Mouse (Mus musculus) stomach, postnatal 0 days (tissue): ENCODE data around the gene Mrps7. TPM values are rescaled to one million over a fixed set of nuclear protein-coding genes. Genes with fewer than 3 reads are reported as not detected.

Source experiments
- ATAC-seq: fragments of 200-750 bp; cut with Nextera tagmentation; 2 replicates; pipeline ENCODE4 v1.8.0; 2017; ENCODE audit not compliant: low FRiP score, low TSS enrichment
- DNase-seq: peaks from one replicate; pipeline ENCODE4 v3.0.0-alpha.2; 2016; ENCODE audit warnings: low spot score
- H3K27ac ChIP-seq: fragments of 300-500 bp; sonication (generic); replicated peaks from 2 replicates; pipeline ENCODE4 v1.5.1; 2014; ENCODE audit warnings: mild to moderate bottlenecking, control low read depth
- H3K27me3 ChIP-seq: fragments of 300-500 bp; sonication (generic); 2 replicates; pipeline ENCODE4 v1.6.1; 2014; ENCODE audit warnings: low read length; ENCODE audit not compliant: control insufficient read depth, insufficient read depth
- H3K36me3 ChIP-seq: fragments of 300-500 bp; sonication (generic); 2 replicates; pipeline ENCODE4 v1.6.1; 2014; ENCODE audit warnings: low read length, mixed read lengths; ENCODE audit not compliant: control insufficient read depth, insufficient read depth
- H3K4me1 ChIP-seq: fragments of 300-500 bp; sonication (generic); replicated peaks from 2 replicates; pipeline ENCODE4 v1.6.1; 2014; ENCODE audit warnings: antibody characterized with exemption; ENCODE audit not compliant: control insufficient read depth, insufficient read depth
- H3K4me2 ChIP-seq: fragments of 300-500 bp; sonication (generic); replicated peaks from 2 replicates; pipeline ENCODE4 v1.6.1; 2014; ENCODE audit warnings: low read depth, mild to moderate bottlenecking, control low read depth, moderate library complexity
- H3K4me3 ChIP-seq: fragments of 300-500 bp; sonication (generic); 2 replicates; pipeline ENCODE4 v1.5.1; 2014; ENCODE audit warnings: low read depth, low read length, control low read depth
- H3K9ac ChIP-seq: fragments of 300-500 bp; sonication (generic); 2 replicates; pipeline ENCODE4 v1.6.1; 2014; ENCODE audit warnings: mild to moderate bottlenecking, low read length, control low read depth, mixed read lengths
- H3K9me3 ChIP-seq: fragments of 300-500 bp; sonication (generic); 2 replicates; pipeline ENCODE4 v1.6.1; 2016; ENCODE audit warnings: low read length; ENCODE audit not compliant: control insufficient read depth
- CTCF ChIP-seq: IDR thresholded peaks from 2 replicates; pipeline ENCODE4 v1.5.1; 2016; ENCODE audit warnings: antibody characterized with exemption, low read depth, mild to moderate bottlenecking, moderate library complexity
- EP300 ChIP-seq: optimal IDR thresholded peaks from 2 replicates; pipeline ENCODE3; 2016; ENCODE audit warnings: antibody characterized with exemption
- WGBS: fragments of 180-500 bp; shearing (Covaris S2); extraction: QIAGEN DNeasy Blood & Tissue Kit; methylation state at CpG from one replicate; pipeline ENCODE4 v1.1.7; 2014; 5-methylcytosine and 5-hydroxymethylcytosine counted together
- polyA plus RNA-seq: library from polyadenylated mRNA; unstranded; fragments of >200 nt; fragmentation: Nextera tagmentation; extraction: Ambion mirVana; gene quantifications from 2 replicates; pipeline ENCODE4 v1.2.1, GENCODE M21; 2015

The Mrps7 gene
- polyA plus RNA-seq, 1 experiment from 2014 or later: 58.4 TPM

GRCm38 (mm10) chr11:115623487-115624070 is 19.9 kb downstream of the Mrps7 start:
- Histone ChIP-seq H3K4me2 (no peak overlapping the region), H3K4me3 (no peak overlapping the region), H3K36me3 (peaks cover 11% of the 10 kb centered on the region; the same call in 1 of the 2 replicates), H3K27ac (no peak overlapping the region), H3K9ac (no peak overlapping the region), H3K4me1 (no peaks in the 10 kb centered on the region), H3K9me3 (no peaks in the 10 kb centered on the region), H3K27me3 (no peaks in the 10 kb centered on the region)
- ATAC-seq: no peak
- no peak for DNase-seq
- TF ChIP-seq EP300 (no peak), CTCF (peak; percentile 73)
- WGBS: 70% methylated on average over 9 of the region's 9 CpGs

GRCm38 (mm10) chr11:115625877-115626276 is 22.2 kb downstream of the Mrps7 start:
- no peak for TF ChIP-seq CTCF
- no peak for TF ChIP-seq EP300
- Histone ChIP-seq H3K4me3 (no peak overlapping the region), H3K9ac (no peak overlapping the region), H3K4me2 (no peak overlapping the region), H3K27me3 (no peaks in the 10 kb centered on the region), H3K9me3 (no peaks in the 10 kb centered on the region), H3K4me1 (no peaks in the 10 kb centered on the region), H3K36me3 (peaks cover 7% of the 10 kb centered on the region; the same call in 1 of the 2 replicates), H3K27ac (no peak overlapping the region)
- WGBS: 73% methylated on average over 9 of the region's 9 CpGs
- no peak for DNase-seq
- no peak for ATAC-seq

GRCm38 (mm10) chr11:115626824-115627616 is 23.3 kb downstream of the Mrps7 start:
- DNase-seq: no peak
- H3K4me1 ChIP-seq: no peaks in the 10 kb centered on the region
- TF ChIP-seq CTCF: no peak
- TF ChIP-seq EP300: no peak
- H3K9me3 ChIP-seq: no peaks in the 10 kb centered on the region
- H3K4me3 ChIP-seq: peak overlapping the region; percentile 61
- H3K27ac ChIP-seq: no peak overlapping the region
- 42% methylated on average over 11 of the region's 11 CpGs for WGBS
- H3K9ac ChIP-seq: no peak overlapping the region; the same call in 1 of the 2 replicates
- H3K36me3 ChIP-seq: peaks cover 4% of the 10 kb centered on the region; the same call in 1 of the 2 replicates
- ATAC-seq: no peak
- peak overlapping the region; percentile 87 for H3K4me2 ChIP-seq
- no peaks in the 10 kb centered on the region for H3K27me3 ChIP-seq

GRCm38 (mm10) chr11:115627705-115628464 is 24.2 kb downstream of the Mrps7 start, which contains the start of gene Slc25a19:
Slc25a19 (minus strand) TSS chr11:115628295.
- H3K9ac ChIP-seq: peak within 1 kb of the TSS; percentile 72
- no peaks in the 10 kb centered on the region for H3K27me3 ChIP-seq
- under 1% methylated on average over 47 of the region's 47 CpGs for WGBS
- peak within 1 kb of the TSS; percentile 87 for H3K4me2 ChIP-seq
- peak within 1 kb of the TSS; percentile 61 for H3K4me3 ChIP-seq
- no peaks in the 10 kb centered on the region for H3K9me3 ChIP-seq
- 0 out of 2 replicates have a peak within 1 kb of the TSS, but pooled peaks have one; percentile 40 for H3K27ac ChIP-seq
- peak; percentile 97 for ATAC-seq
- peaks cover under 1% of the 10 kb centered on the region; the same call in 1 of the 2 replicates for H3K36me3 ChIP-seq
- TF ChIP-seq CTCF (no peak; the same call in 1 of the 2 replicates), EP300 (no peak)
- peak; percentile 97 for DNase-seq
- H3K4me1 ChIP-seq: no peaks in the 10 kb centered on the region

- Histone ChIP-seq H3K9me3 (no peaks in the 10 kb centered on the region), H3K4me1 (no peaks in the 10 kb centered on the region), H3K27me3 (no peaks in the 10 kb centered on the region), H3K4me3 (peak overlapping the region; percentile 61), H3K36me3 (no peaks in the 10 kb centered on the region), H3K27ac (no peak overlapping the region), H3K9ac (no peak overlapping the region; the same call in 1 of the 2 replicates), H3K4me2 (peak overlapping the region; percentile 46)
- DNase-seq: no peak
- ATAC-seq: peak; percentile 4; the same call in 1 of the 2 replicates
- no peak for TF ChIP-seq EP300
- no peak for TF ChIP-seq CTCF
- 49% methylated on average over 13 of the region's 13 CpGs for WGBS
Observed at GRCm38 (mm10) chr11:115628465-115629101, 24.9 kb downstream of the Mrps7 start.
